Mouse (Mus musculus) kidney, embryonic 14.5 days (tissue): ENCODE data around the gene Pde4b. TPM values are rescaled to one million over a fixed set of nuclear protein-coding genes. Genes with fewer than 3 reads are reported as not detected.
A peak's percentile ranks its signal among the peaks of the same experiment; 100 is the strongest.

Source experiments
- ATAC-seq: fragments of 200-750 bp; cut with Nextera tagmentation; 2 replicates; pipeline ENCODE4 v1.8.0; 2017; ENCODE audit warnings: moderate number of reproducible peaks, mild to moderate bottlenecking, moderate TSS enrichment, moderate library complexity; ENCODE audit not compliant: low FRiP score, low TSS enrichment
- H3K27ac ChIP-seq: fragments of 300-500 bp; sonication (generic); 2 replicates; pipeline ENCODE4 v1.5.1; 2014; ENCODE audit warnings: low read depth, mild to moderate bottlenecking, low read length, moderate library complexity, mixed read lengths
- H3K27me3 ChIP-seq: fragments of 300-500 bp; sonication (generic); 2 replicates; pipeline ENCODE4 v1.6.1; 2014; ENCODE audit warnings: mild to moderate bottlenecking, low read length; ENCODE audit not compliant: control insufficient read depth, insufficient read depth
- H3K36me3 ChIP-seq: fragments of 300-500 bp; sonication (generic); 2 replicates; pipeline ENCODE4 v1.6.1; 2014; ENCODE audit warnings: low read length, mixed read lengths; ENCODE audit not compliant: control insufficient read depth, insufficient read depth
- H3K4me1 ChIP-seq: fragments of 300-500 bp; sonication (generic); 2 replicates; pipeline ENCODE4 v1.6.1; 2014; ENCODE audit warnings: low read length, mixed read lengths; ENCODE audit not compliant: control insufficient read depth, insufficient read depth
- H3K4me2 ChIP-seq: fragments of 300-500 bp; sonication (generic); replicated peaks from 2 replicates; pipeline ENCODE4 v1.6.1; 2014; ENCODE audit warnings: low read depth, mild to moderate bottlenecking, low read length
- H3K4me3 ChIP-seq: fragments of 300-500 bp; sonication (generic); 2 replicates; pipeline ENCODE4 v1.5.1; 2014; ENCODE audit warnings: mild to moderate bottlenecking, low read length
- H3K9ac ChIP-seq: fragments of 300-500 bp; sonication (generic); 2 replicates; pipeline ENCODE4 v1.6.1; 2014; ENCODE audit warnings: low read depth, mild to moderate bottlenecking, low read length, moderate library complexity
- H3K9me3 ChIP-seq: fragments of 300-500 bp; sonication (generic); 2 replicates; pipeline ENCODE4 v1.6.1; 2016; ENCODE audit warnings: low read length; ENCODE audit not compliant: control insufficient read depth
- WGBS: fragments of 180-500 bp; shearing (Covaris S2); extraction: QIAGEN DNeasy Blood & Tissue Kit; methylation state at CpG from one replicate; pipeline ENCODE4 v1.1.7; 2014; 5-methylcytosine and 5-hydroxymethylcytosine counted together
- polyA plus RNA-seq: library from polyadenylated mRNA; unstranded; fragments of >200 nt; fragmentation: Nextera tagmentation; extraction: Ambion mirVana; gene quantifications from 2 replicates; pipeline ENCODE4 v1.2.1, GENCODE M21; 2014

Pde4b gene
- polyA plus RNA-seq, 1 experiment from 2014 or later = 10.4 TPM

DNA sequence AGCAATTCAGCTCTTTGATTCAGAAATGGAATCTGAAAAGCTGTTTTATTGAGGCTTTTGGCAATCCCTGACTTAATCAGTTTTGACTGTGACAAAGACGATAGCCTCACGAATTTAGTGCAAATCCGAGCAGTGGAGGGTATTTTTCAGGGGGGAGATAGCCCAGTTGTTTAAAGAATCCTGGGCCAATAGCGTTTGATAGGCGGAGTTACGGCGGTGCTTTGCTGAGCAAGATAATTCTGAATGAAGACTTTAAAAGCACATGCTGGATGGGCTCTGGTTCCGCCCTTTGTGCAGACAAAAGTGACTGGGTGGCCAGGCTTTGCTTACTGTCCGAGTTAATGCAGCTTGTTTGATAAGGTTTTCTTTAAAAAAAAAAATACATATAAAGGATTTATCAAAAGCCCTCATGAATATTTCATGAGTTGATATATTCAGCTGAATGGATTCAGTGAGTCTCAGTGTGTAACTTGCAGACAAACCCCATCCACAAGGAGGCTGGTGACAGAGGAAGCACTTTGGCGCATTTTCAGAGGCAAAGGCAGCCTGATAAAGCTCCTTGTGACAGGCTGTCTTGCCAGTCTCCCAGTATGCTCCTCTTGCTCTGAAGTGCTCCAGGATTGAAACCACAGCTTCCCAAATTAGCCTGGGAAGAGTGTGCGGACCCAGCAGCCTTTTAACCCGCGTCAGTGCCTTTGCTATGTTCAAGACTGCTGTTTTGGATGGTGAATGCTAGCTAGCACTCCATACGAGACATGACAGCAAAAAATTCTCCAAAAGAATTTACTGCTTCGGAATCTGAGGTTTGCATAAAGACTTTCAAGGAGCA is 167.3 kb downstream of the Pde4b start:
- peak overlapping the region; percentile 28; the same call in 1 of the 2 replicates for H3K9ac ChIP-seq
- H3K27me3 ChIP-seq = no peaks in the 10 kb centered on the region
- WGBS = 10% methylated on average over 15 of the region's 15 CpGs
- H3K4me1 ChIP-seq = 0 out of 2 replicates have a peak, but pooled peaks cover 4% of the 10 kb centered on the region
- ATAC-seq = peak; percentile 80; the same call in 1 of the 2 replicates
- no peaks in the 10 kb centered on the region for H3K9me3 ChIP-seq
- H3K36me3 ChIP-seq = no peaks in the 10 kb centered on the region
- H3K4me3 ChIP-seq = peak overlapping the region; percentile 20
- peak overlapping the region; percentile 42; the same call in 1 of the 2 replicates for H3K27ac ChIP-seq
- H3K4me2 ChIP-seq = peak overlapping the region; percentile 40

DNA sequence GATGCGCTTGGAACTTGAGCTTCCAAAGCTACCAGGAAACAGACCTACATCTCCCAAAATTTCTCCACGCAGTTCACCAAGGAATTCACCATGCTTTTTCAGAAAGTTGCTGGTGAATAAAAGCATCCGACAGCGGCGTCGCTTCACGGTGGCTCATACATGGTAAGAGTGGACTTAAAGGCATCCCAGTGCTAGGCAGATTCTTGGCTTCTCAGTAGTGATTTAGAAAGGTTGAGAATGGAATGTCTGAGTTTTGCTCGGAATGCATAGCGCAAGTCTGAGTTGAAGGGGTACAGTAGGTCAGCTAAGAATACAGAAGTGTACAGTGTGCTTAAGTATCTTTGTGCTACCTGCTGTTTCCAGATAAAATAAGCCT is 167.9 kb downstream of the Pde4b start:
- Histone ChIP-seq H3K9me3 (no peaks in the 10 kb centered on the region), H3K27ac (peak overlapping the region; percentile 42; the same call in 1 of the 2 replicates), H3K27me3 (no peaks in the 10 kb centered on the region), H3K9ac (peak overlapping the region; percentile 28; the same call in 1 of the 2 replicates), H3K36me3 (no peaks in the 10 kb centered on the region), H3K4me1 (0 out of 2 replicates have a peak, but pooled peaks cover 4% of the 10 kb centered on the region), H3K4me3 (peak overlapping the region; percentile 20; the same call in 1 of the 2 replicates), H3K4me2 (peak overlapping the region; percentile 40)
- no peak for ATAC-seq
- WGBS = 56% methylated on average over 9 of the region's 9 CpGs

DNA sequence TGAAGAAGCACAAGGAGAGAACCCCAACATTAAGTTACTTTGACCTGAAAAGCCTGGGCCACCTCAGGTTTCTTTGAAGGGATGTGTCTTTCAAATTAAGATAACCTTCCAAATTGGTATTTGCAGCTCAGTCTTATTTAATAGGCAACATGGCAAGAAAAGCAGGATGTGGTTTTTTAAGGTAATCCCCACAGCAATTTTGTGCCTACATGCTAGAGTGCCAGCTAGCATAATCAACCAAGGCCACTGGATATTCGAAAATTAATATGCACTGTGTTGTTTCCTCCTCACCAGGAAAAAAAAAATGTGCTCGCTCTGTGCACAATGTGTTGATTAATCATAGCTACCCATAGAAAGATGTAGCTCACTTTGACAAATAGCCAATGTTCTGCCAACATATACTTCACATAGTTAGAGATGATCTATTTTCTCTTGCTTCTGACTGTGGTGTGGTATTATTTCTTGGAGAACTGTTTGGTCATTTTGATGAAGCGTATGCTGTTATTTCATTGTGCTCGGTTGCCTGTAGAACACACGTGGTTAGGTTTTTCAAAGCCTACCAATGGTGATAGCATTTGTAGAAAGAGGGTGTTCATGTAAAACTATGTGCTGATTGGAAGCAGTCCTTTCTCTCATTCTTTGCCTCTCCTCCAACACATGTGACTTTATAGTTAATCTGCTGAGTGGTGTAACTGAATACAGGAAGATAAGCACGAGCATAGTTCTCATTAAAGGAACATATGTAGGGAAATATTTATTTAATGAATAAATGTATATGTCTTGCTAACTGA is 169.0 kb downstream of the Pde4b start:
- Histone ChIP-seq H3K36me3 (no peaks in the 10 kb centered on the region), H3K4me3 (no peak overlapping the region), H3K4me2 (no peak overlapping the region), H3K9me3 (no peaks in the 10 kb centered on the region), H3K27ac (no peak overlapping the region), H3K4me1 (0 out of 2 replicates have a peak, but pooled peaks cover 4% of the 10 kb centered on the region), H3K9ac (no peak overlapping the region), H3K27me3 (no peaks in the 10 kb centered on the region)
- no peak for ATAC-seq
- WGBS = 87% methylated on average over 6 of the region's 6 CpGs

DNA sequence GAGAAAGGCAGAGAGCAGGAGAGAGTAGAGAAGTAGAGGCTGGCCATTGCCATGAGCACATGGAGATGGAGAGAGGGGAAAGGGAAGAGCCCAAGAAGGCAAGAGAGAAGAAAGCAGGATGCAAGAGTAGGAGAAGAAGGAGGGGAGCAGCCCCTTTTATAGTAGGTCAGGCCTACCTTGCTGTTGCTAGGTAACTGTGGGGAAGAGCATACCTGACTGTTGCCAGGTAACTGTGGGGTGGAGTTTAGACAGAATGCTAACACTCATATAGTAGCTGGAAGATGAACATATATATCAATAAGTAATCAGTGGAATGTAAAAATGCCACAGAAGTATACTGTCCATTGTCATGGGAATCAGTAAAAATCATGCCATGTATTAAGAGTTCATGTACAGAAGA is 172.9 kb downstream of the Pde4b start:
- Histone ChIP-seq H3K27me3 (no peaks in the 10 kb centered on the region), H3K9me3 (no peaks in the 10 kb centered on the region), H3K4me2 (no peak overlapping the region), H3K4me3 (no peak overlapping the region), H3K27ac (no peak overlapping the region), H3K4me1 (0 out of 2 replicates have a peak, but pooled peaks cover under 1% of the 10 kb centered on the region), H3K9ac (no peak overlapping the region), H3K36me3 (no peaks in the 10 kb centered on the region)
- ATAC-seq = no peak

DNA sequence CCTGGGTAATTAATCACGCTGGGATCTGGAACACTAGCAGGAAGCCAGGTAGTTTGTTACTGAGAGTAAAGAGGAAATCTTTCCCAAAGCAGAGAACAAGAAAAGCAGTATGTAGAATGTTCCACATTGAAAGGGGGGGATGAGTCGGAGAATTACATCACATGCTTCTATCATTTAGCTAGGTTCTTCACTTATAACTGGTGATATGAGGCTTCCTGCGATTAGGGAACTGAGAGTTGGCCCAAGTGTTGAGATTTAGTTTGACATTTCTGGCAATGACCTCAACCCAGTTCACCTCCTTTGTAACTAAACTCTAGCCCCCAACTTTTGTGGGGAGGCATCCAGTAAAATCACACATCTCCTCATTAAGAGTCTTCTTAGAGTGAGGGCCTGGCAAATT is 185.0 kb downstream of the Pde4b start:
- H3K27me3 ChIP-seq = no peaks in the 10 kb centered on the region
- H3K4me2 ChIP-seq = no peak overlapping the region
- no peaks in the 10 kb centered on the region for H3K4me1 ChIP-seq
- no peak overlapping the region for H3K4me3 ChIP-seq
- 70% methylated on average over 3 of the region's 3 CpGs for WGBS
- no peak overlapping the region for H3K27ac ChIP-seq
- no peaks in the 10 kb centered on the region for H3K9me3 ChIP-seq
- ATAC-seq = no peak
- no peaks in the 10 kb centered on the region for H3K36me3 ChIP-seq
- H3K9ac ChIP-seq = no peak overlapping the region

DNA sequence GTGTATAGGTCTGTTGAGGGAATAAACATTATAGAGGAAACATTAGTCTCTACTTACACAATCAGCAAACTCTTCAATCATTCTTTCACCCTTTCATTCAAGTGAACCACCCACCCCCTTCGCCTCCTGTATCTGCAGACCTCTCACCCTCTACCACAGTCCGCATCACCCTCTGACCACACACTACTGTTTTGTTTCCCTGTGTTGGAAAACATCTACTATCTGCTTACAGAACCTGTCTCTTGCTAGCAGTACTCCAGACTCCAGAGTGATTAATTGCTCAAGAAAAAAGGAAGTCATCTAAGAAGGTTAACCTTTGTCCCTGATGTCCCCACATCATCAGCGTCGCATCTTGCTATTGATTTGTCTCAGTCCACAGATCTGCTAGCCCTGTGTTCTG is 185.4 kb downstream of the Pde4b start:
- H3K4me2 ChIP-seq = no peak overlapping the region
- H3K27me3 ChIP-seq = no peaks in the 10 kb centered on the region
- H3K9ac ChIP-seq = no peak overlapping the region
- H3K4me3 ChIP-seq = no peak overlapping the region
- no peaks in the 10 kb centered on the region for H3K36me3 ChIP-seq
- no peaks in the 10 kb centered on the region for H3K4me1 ChIP-seq
- no peak for ATAC-seq
- H3K27ac ChIP-seq = no peak overlapping the region
- WGBS = 58% methylated on average over 4 of the region's 4 CpGs
- no peaks in the 10 kb centered on the region for H3K9me3 ChIP-seq

DNA sequence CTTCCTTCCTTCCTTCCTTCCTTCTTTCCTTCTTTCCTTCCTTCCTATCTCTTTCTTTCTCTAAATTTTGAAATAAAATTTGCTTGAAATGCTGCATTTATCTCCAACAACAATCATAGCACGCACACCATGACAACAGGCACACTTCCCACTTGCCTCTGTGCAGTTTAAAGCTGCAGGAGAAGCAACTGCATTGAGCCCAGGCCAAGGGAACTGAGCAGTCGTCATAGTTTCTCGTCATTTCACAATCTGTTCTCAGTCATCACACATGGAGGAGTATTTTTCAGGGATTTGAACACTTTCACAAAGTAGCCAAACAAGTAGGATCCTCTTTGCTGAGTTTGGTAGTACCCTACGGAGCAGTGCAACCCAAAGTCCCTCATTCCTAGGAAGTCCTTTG is 188.4 kb downstream of the Pde4b start:
- H3K9me3 ChIP-seq = no peaks in the 10 kb centered on the region
- 77% methylated on average over 4 of the region's 4 CpGs for WGBS

DNA sequence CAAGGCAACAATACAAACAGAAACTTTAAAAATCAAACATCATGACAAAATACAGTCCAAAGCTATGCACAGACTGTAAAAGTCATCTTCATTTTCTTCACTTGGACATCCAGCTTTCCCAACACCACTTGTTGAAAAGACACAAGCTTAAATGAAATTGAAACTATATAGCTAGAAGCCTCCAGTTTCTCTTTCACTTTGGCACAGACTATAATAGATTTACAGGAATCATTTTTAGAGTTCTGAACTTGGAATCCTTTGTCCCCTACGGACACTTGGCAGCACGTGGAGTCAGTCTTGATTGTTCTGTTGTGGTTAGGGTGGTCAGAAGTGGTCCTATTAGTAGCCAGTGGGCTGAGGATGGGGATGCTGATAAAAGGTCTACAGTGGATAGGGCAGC is 191.6 kb downstream of the Pde4b start:
- Histone ChIP-seq H3K27me3 (no peaks in the 10 kb centered on the region), H3K4me1 (no peaks in the 10 kb centered on the region), H3K9ac (no peak overlapping the region), H3K36me3 (no peaks in the 10 kb centered on the region), H3K27ac (no peak overlapping the region), H3K4me2 (no peak overlapping the region), H3K4me3 (no peak overlapping the region), H3K9me3 (no peaks in the 10 kb centered on the region)
- WGBS = 82% methylated on average over 2 of the region's 2 CpGs
- ATAC-seq = no peak

More for the DNA sequence above, 188.4 kb downstream of the Pde4b start:
- Histone ChIP-seq H3K27ac (no peak overlapping the region), H3K36me3 (no peaks in the 10 kb centered on the region), H3K4me1 (no peaks in the 10 kb centered on the region), H3K9ac (no peak overlapping the region), H3K4me2 (no peak overlapping the region), H3K4me3 (no peak overlapping the region), H3K27me3 (no peaks in the 10 kb centered on the region)
- ATAC-seq = no peak

DNA sequence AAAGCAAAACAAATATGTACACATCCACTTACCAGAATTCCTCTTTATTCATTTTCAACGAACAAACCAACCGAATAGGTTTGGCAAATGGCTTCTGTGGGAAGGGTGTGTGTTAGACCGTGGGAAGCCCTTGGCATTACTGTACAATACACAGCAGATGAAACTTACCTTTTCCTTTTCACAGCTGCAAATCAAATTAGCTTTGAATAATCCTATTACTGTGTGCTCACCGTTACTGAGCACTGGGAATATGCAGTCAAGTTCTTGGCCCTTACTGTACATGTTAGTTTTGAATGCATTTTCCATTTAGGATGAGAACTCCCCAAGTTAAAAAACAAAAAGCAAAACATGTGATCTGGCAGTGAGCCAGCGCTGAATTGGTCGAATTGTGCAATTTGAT is 199.8 kb downstream of the Pde4b start:
- no peak for ATAC-seq
- no peak overlapping the region for H3K4me3 ChIP-seq
- no peak overlapping the region for H3K4me2 ChIP-seq
- H3K9me3 ChIP-seq = no peaks in the 10 kb centered on the region
- H3K36me3 ChIP-seq = no peaks in the 10 kb centered on the region
- H3K9ac ChIP-seq = no peak overlapping the region
- H3K4me1 ChIP-seq = no peaks in the 10 kb centered on the region
- 79% methylated on average over 6 of the region's 6 CpGs for WGBS
- no peaks in the 10 kb centered on the region for H3K27me3 ChIP-seq
- no peak overlapping the region for H3K27ac ChIP-seq
